Comparison of ENCODE assay signal across 17 mouse cellular contexts in genomic region chr9:47077416-47077815, GRCm38 (mm10).
DNase-seq lines count a peak whose midpoint lies in the region; ATAC-seq lines count a peak whose summit lies in the region.
"Had no signal": no experiment of that assay in that cellular context is flagged by ENCODE, and none has a peak within 500 bp of the region (broad histone marks: within the 10 kb centered on the region; RNA-seq: fewer than 3 reads in every experiment).

No protein-coding gene starts in this region.

- no peak overlapping the region for H3K4me2 ChIP-seq in forebrain, embryonic 14.5 days (ENCODE audit: low read length)
- no peak overlapping the region for H3K4me2 ChIP-seq in kidney, embryonic 16.5 days (replicated peaks; ENCODE audit: low read depth, low read length)
- no peak overlapping the region for H3K4me2 ChIP-seq in neural tube, embryonic 13.5 days
- no peak overlapping the region for H3K4me2 ChIP-seq in neural tube, embryonic 15.5 days
- H3K4me2 ChIP-seq: heart, embryonic 13.5 days; limb, embryonic 15.5 days; stomach, embryonic 15.5 days had no signal

- peaks cover 7% of the 10 kb centered on the region; the same call in 1 of the 2 replicates for H3K9me3 ChIP-seq in forebrain, embryonic 10.5 days
- H3K9me3 ChIP-seq in forebrain, embryonic 14.5 days (replicated peaks; ENCODE audit: control insufficient read depth, low read length), result no peaks in the 10 kb centered on the region
- no peaks in the 10 kb centered on the region for H3K9me3 ChIP-seq in kidney, embryonic 16.5 days (ENCODE audit: low read length)
- H3K9me3 ChIP-seq in neural tube, embryonic 13.5 days, result no peaks in the 10 kb centered on the region
- no peaks in the 10 kb centered on the region for H3K9me3 ChIP-seq in neural tube, embryonic 15.5 days (replicated peaks)
- H3K9me3 ChIP-seq: heart, embryonic 13.5 days; limb, embryonic 15.5 days; stomach, embryonic 15.5 days had no signal

- H3K27ac ChIP-seq in forebrain, embryonic 10.5 days, result peak overlapping the region; percentile 53; the same call in 1 of the 2 replicates
- H3K27ac ChIP-seq in forebrain, embryonic 14.5 days (ENCODE audit: low read depth, low read length), result no peak overlapping the region
- H3K27ac ChIP-seq in kidney, embryonic 16.5 days (ENCODE audit: low read length), result no peak overlapping the region
- peak overlapping the region; percentile 29; the same call in 1 of the 2 replicates for H3K27ac ChIP-seq in neural tube, embryonic 13.5 days (replicated peaks)
- no peak overlapping the region for H3K27ac ChIP-seq in neural tube, embryonic 15.5 days (replicated peaks)
- H3K27ac ChIP-seq: gastrocnemius, adult 2 months; heart, embryonic 13.5 days; limb, embryonic 15.5 days; stomach, embryonic 15.5 days had no signal

- no peak for DNase-seq in forebrain, embryonic 10.5 days (ENCODE audit: extremely low spot score, low spot score)
- no peak for DNase-seq in forebrain, embryonic 14.5 days (ENCODE audit: low spot score)
- peak; percentile 1 for DNase-seq in kidney, postnatal 14 days
- no peak for DNase-seq in left cerebral cortex, postnatal 25 days (ENCODE audit: low spot score in 2 of 2)
- DNase-seq in layer of hippocampus, adult 8-10 months (ENCODE audit: low spot score in 2 of 2), result no peak
- DNase-seq: adrenal gland, adult 8-10 months; gastrocnemius, adult 2 months; lung, adult 18-20 months; spleen, adult 18-20 months had no signal

- peaks cover 27% of the 10 kb centered on the region for H3K4me1 ChIP-seq in forebrain, embryonic 10.5 days
- H3K4me1 ChIP-seq in forebrain, embryonic 14.5 days (ENCODE audit: control insufficient read depth, insufficient read depth, low read length), result peaks cover 3% of the 10 kb centered on the region; the same call in 1 of the 2 replicates
- no peaks in the 10 kb centered on the region for H3K4me1 ChIP-seq in kidney, embryonic 16.5 days (ENCODE audit: insufficient read depth, low read length)
- H3K4me1 ChIP-seq in neural tube, embryonic 13.5 days (replicated peaks), result peaks cover 26% of the 10 kb centered on the region
- H3K4me1 ChIP-seq in neural tube, embryonic 15.5 days, result 0 out of 2 replicates have a peak, but pooled peaks cover 11% of the 10 kb centered on the region
- H3K4me1 ChIP-seq: limb, embryonic 15.5 days had no signal

- ATAC-seq in forebrain, embryonic 14.5 days, result no peak
- no peak for ATAC-seq in kidney, embryonic 16.5 days (ENCODE audit: low FRiP score, low TSS enrichment)
- ATAC-seq in neural tube, embryonic 13.5 days (ENCODE audit: low read depth), result no peak
- ATAC-seq in neural tube, embryonic 15.5 days (ENCODE audit: low FRiP score), result no peak

- H3K9ac ChIP-seq in forebrain, embryonic 14.5 days (ENCODE audit: low read length), result no peak overlapping the region
- no peak overlapping the region for H3K9ac ChIP-seq in kidney, embryonic 16.5 days (replicated peaks; ENCODE audit: low read length)
- no peak overlapping the region for H3K9ac ChIP-seq in neural tube, embryonic 13.5 days
- no peak overlapping the region for H3K9ac ChIP-seq in neural tube, embryonic 15.5 days (replicated peaks)
- H3K9ac ChIP-seq: heart, embryonic 13.5 days; limb, embryonic 15.5 days; stomach, embryonic 15.5 days had no signal

- no peaks in the 10 kb centered on the region for H3K36me3 ChIP-seq in forebrain, embryonic 10.5 days (replicated peaks)
- H3K36me3 ChIP-seq in forebrain, embryonic 14.5 days (ENCODE audit: control insufficient read depth, insufficient read depth, low read length), result no peaks in the 10 kb centered on the region
- H3K36me3 ChIP-seq in kidney, embryonic 16.5 days (ENCODE audit: insufficient read depth, low read length), result no peaks in the 10 kb centered on the region
- H3K36me3 ChIP-seq in neural tube, embryonic 13.5 days, result no peaks in the 10 kb centered on the region
- H3K36me3 ChIP-seq in neural tube, embryonic 15.5 days, result no peaks in the 10 kb centered on the region
- H3K36me3 ChIP-seq: heart, embryonic 13.5 days; limb, embryonic 15.5 days; stomach, embryonic 15.5 days had no signal

- no peak overlapping the region for H3K4me3 ChIP-seq in forebrain, embryonic 10.5 days
- H3K4me3 ChIP-seq in forebrain, embryonic 14.5 days (ENCODE audit: low read depth, low read length), result no peak overlapping the region
- H3K4me3 ChIP-seq in kidney, embryonic 16.5 days (ENCODE audit: low read length), result no peak overlapping the region
- H3K4me3 ChIP-seq in neural tube, embryonic 13.5 days, result no peak overlapping the region
- H3K4me3 ChIP-seq in neural tube, embryonic 15.5 days (replicated peaks), result no peak overlapping the region
- H3K4me3 ChIP-seq: erythroblast, embryonic 14.5 days; gastrocnemius, adult 2 months; heart, embryonic 13.5 days; limb, embryonic 15.5 days; stomach, embryonic 15.5 days had no signal

- intact Hi-C loops in left cerebral cortex, postnatal 25 days (cut with DNase I), result no loop called here

- H3K27me3 ChIP-seq in forebrain, embryonic 10.5 days (ENCODE audit: poor library complexity, severe bottlenecking), result peaks cover 16% of the 10 kb centered on the region
- H3K27me3 ChIP-seq in forebrain, embryonic 14.5 days (replicated peaks; ENCODE audit: control insufficient read depth, insufficient read depth, low read length), result no peaks in the 10 kb centered on the region
- no peaks in the 10 kb centered on the region for H3K27me3 ChIP-seq in kidney, embryonic 16.5 days (ENCODE audit: insufficient read depth, low read length)
- H3K27me3 ChIP-seq in neural tube, embryonic 13.5 days, result no peaks in the 10 kb centered on the region
- 0 out of 2 replicates have a peak, but pooled peaks cover 3% of the 10 kb centered on the region for H3K27me3 ChIP-seq in neural tube, embryonic 15.5 days (replicated peaks)
- H3K27me3 ChIP-seq: CH12.LX; limb, embryonic 15.5 days; stomach, embryonic 15.5 days had no signal

- 24% methylated on average over 2 of the region's 2 CpGs for WGBS in forebrain, embryonic 10.5 days
- 33% methylated on average over 2 of the region's 2 CpGs for WGBS in forebrain, embryonic 14.5 days
- WGBS in kidney, embryonic 16.5 days, result 17% methylated on average over 2 of the region's 2 CpGs
- 46% methylated on average over 2 of the region's 2 CpGs for WGBS in neural tube, embryonic 13.5 days
- 50% methylated on average over 2 of the region's 2 CpGs for WGBS in neural tube, embryonic 15.5 days

Comparison
In these comparisons a context has a peak if more than half of its experiments do, and no peak if none do; other contexts are left out.
1. H3K27ac ChIP-seq: peak in forebrain, embryonic 10.5 days (single experiment) and neural tube, embryonic 13.5 days (single experiment); none in forebrain, embryonic 14.5 days (single experiment), kidney, embryonic 16.5 days (single experiment) and neural tube, embryonic 15.5 days (single experiment).